Mouse (Mus musculus) spleen, embryonic (tissue): ENCODE data around the gene Rcor1.

Source experiments
- CTCF ChIA-PET: fragments of 350-600 bp; sonication (Branson Sonifier 250); formaldehyde crosslinking; loops from one replicate; lab custom pipeline; 2022; lab: Charles Lee

The Rcor1 gene

GRCm38 (mm10) chr12:111122332-111122852, 83.2 kb downstream of the Rcor1 start:
- CTCF ChIA-PET = interaction anchor here (0.6 to 0.7 kb wide), 3 partner anchors 53 to 106 kb away, joined by 3 to 20 read pairs (median 3); no protein-coding TSS in a partner anchor

GRCm38 (mm10) chr12:111124601-111125260, 85.6 kb downstream of the Rcor1 start:
- CTCF ChIA-PET = no interaction called here

- CTCF ChIA-PET = no interaction called here
Observed at GRCm38 (mm10) chr12:111125666-111126065, 86.5 kb downstream of the Rcor1 start.

GRCm38 (mm10) chr12:111134169-111134568, 95.0 kb downstream of the Rcor1 start:
- CTCF ChIA-PET = no interaction called here

- CTCF ChIA-PET = interaction anchor here (1.0 kb wide), 1 partner anchor 14 kb away, joined by 16 read pairs; no protein-coding TSS in a partner anchor
Observed at GRCm38 (mm10) chr12:111134791-111135733, 95.9 kb downstream of the Rcor1 start.

- CTCF ChIA-PET = interaction anchor here (0.7 to 1.0 kb wide), 3 partner anchors 13 to 49 kb away, joined by 4 to 16 read pairs (median 5); no protein-coding TSS in a partner anchor
Observed at GRCm38 (mm10) chr12:111135953-111136352, 96.8 kb downstream of the Rcor1 start.

GRCm38 (mm10) chr12:111137079-111137478, 97.9 kb downstream of the Rcor1 start:
- CTCF ChIA-PET = no interaction called here

- CTCF ChIA-PET = interaction anchor here (0.7 kb wide), 1 partner anchor 8 kb away, joined by 3 read pairs; no protein-coding TSS in a partner anchor
Observed at GRCm38 (mm10) chr12:111143005-111143508, 103.9 kb downstream of the Rcor1 start.

- CTCF ChIA-PET = no interaction called here
Observed at GRCm38 (mm10) chr12:111143509-111144063, 104.4 kb downstream of the Rcor1 start.

- CTCF ChIA-PET = no interaction called here
Observed at GRCm38 (mm10) chr12:111144598-111144997, 105.4 kb downstream of the Rcor1 start.

GRCm38 (mm10) chr12:111145269-111145668, 106.1 kb downstream of the Rcor1 start:
- CTCF ChIA-PET = no interaction called here

- CTCF ChIA-PET = interaction anchor here (1.4 to 1.7 kb wide), 2 partner anchors 9 to 14 kb away, joined by 4 to 16 read pairs; no protein-coding TSS in a partner anchor
Observed at GRCm38 (mm10) chr12:111149495-111150235, 110.5 kb downstream of the Rcor1 start.

GRCm38 (mm10) chr12:111150236-111150596, 111.1 kb downstream of the Rcor1 start:
- CTCF ChIA-PET = interaction anchor here (0.7 to 1.7 kb wide), 2 partner anchors 8 to 448 kb away, joined by 4 read pairs; no protein-coding TSS in a partner anchor

- CTCF ChIA-PET = no interaction called here
Observed at GRCm38 (mm10) chr12:111151422-111152156, 112.4 kb downstream of the Rcor1 start.

- CTCF ChIA-PET = no interaction called here
Observed at GRCm38 (mm10) chr12:111152579-111152978, 113.4 kb downstream of the Rcor1 start.

GRCm38 (mm10) chr12:111152981-111153710, 114.0 kb downstream of the Rcor1 start:
- CTCF ChIA-PET = no interaction called here

- CTCF ChIA-PET = no interaction called here
Observed at GRCm38 (mm10) chr12:111153946-111154345, 114.8 kb downstream of the Rcor1 start.

- CTCF ChIA-PET = no interaction called here
Observed at GRCm38 (mm10) chr12:111154641-111155040, 115.5 kb downstream of the Rcor1 start.

- CTCF ChIA-PET = no interaction called here
Observed at GRCm38 (mm10) chr12:111155756-111156155, 116.6 kb downstream of the Rcor1 start.
